Mouse (Mus musculus) lung, embryonic 15.5 days (tissue): Measurements from ENCODE around the gene Nkd1. TPM values are rescaled to one million over a fixed set of nuclear protein-coding genes. Genes with fewer than 3 reads are reported as not detected.

ENCODE experiments used
- ATAC-seq: fragments of 200-750 bp; cut with Nextera tagmentation; 2 replicates; pipeline ENCODE4 v1.8.0; 2017; ENCODE audit warnings: moderate number of reproducible peaks, borderline replicate concordance; ENCODE audit not compliant: low FRiP score, low TSS enrichment; ENCODE audit errors: extremely low read depth
- H3K27ac ChIP-seq: fragments of 300-500 bp; sonication (generic); 2 replicates; pipeline ENCODE4 v1.5.1; 2015; ENCODE audit warnings: moderate library complexity, mild to moderate bottlenecking, inconsistent platforms
- H3K27me3 ChIP-seq: fragments of 300-500 bp; sonication (generic); 2 replicates; pipeline ENCODE4 v1.6.1; 2015; ENCODE audit warnings: inconsistent platforms
- H3K36me3 ChIP-seq: fragments of 300-500 bp; sonication (generic); 2 replicates; pipeline ENCODE4 v1.6.1; 2015; ENCODE audit warnings: inconsistent platforms
- H3K4me1 ChIP-seq: fragments of 300-500 bp; sonication (generic); 2 replicates; pipeline ENCODE4 v1.6.1; 2015; ENCODE audit warnings: inconsistent platforms
- H3K4me2 ChIP-seq: fragments of 300-500 bp; sonication (generic); 2 replicates; pipeline ENCODE4 v1.6.1; 2015; ENCODE audit warnings: inconsistent platforms, mild to moderate bottlenecking, moderate library complexity
- H3K4me3 ChIP-seq: fragments of 300-500 bp; sonication (generic); 2 replicates; pipeline ENCODE4 v1.5.1; 2015; ENCODE audit warnings: mild to moderate bottlenecking, inconsistent platforms
- H3K9ac ChIP-seq: fragments of 300-500 bp; sonication (generic); 2 replicates; pipeline ENCODE4 v1.6.1; 2015; ENCODE audit warnings: inconsistent platforms
- H3K9me3 ChIP-seq: fragments of 300-500 bp; sonication (generic); 2 replicates; pipeline ENCODE4 v1.6.1; 2016; ENCODE audit warnings: inconsistent platforms
- WGBS: fragments of 180-500 bp; shearing (Covaris S2); methylation state at CpG from one replicate; pipeline ENCODE4 v1.1.7; 2015; 5-methylcytosine and 5-hydroxymethylcytosine counted together
- polyA plus RNA-seq: library from polyadenylated mRNA; unstranded; fragments of >200 nt; fragmentation: Nextera tagmentation; extraction: Ambion mirVana; gene quantifications from 2 replicates; pipeline ENCODE4 v1.2.1, GENCODE M21; 2015

Nkd1 gene
- polyA plus RNA-seq, 1 experiment from 2014 or later = 56.4 TPM

- no peak for ATAC-seq
- Histone ChIP-seq H3K9ac (no peak overlapping the region), H3K27me3 (no peaks in the 10 kb centered on the region), H3K4me1 (peaks cover 63% of the 10 kb centered on the region), H3K36me3 (no peaks in the 10 kb centered on the region), H3K9me3 (no peaks in the 10 kb centered on the region), H3K27ac (no peak overlapping the region), H3K4me3 (no peak overlapping the region), H3K4me2 (no peak overlapping the region)
- WGBS = 77% methylated on average over 4 of the region's 4 CpGs
These were observed 18.8 kb downstream of the Nkd1 start for GRCm38 (mm10) chr8:88539963-88540362.

GRCm38 (mm10) chr8:88542596-88543213 lies 21.6 kb downstream of the Nkd1 start:
- Histone ChIP-seq H3K27me3 (no peaks in the 10 kb centered on the region), H3K4me2 (no peak overlapping the region), H3K36me3 (no peaks in the 10 kb centered on the region), H3K27ac (peak overlapping the region; percentile 39), H3K4me1 (peaks cover 77% of the 10 kb centered on the region), H3K9ac (no peak overlapping the region), H3K4me3 (no peak overlapping the region), H3K9me3 (no peaks in the 10 kb centered on the region)
- 66% methylated on average over 9 of the region's 9 CpGs for WGBS
- no peak for ATAC-seq

GRCm38 (mm10) chr8:88544677-88545076 lies 23.5 kb downstream of the Nkd1 start:
- Histone ChIP-seq H3K36me3 (peaks cover 5% of the 10 kb centered on the region; the same call in 1 of the 2 replicates), H3K9ac (no peak overlapping the region), H3K4me1 (peaks cover 59% of the 10 kb centered on the region), H3K9me3 (no peaks in the 10 kb centered on the region), H3K27ac (no peak overlapping the region), H3K27me3 (no peaks in the 10 kb centered on the region), H3K4me2 (no peak overlapping the region), H3K4me3 (no peak overlapping the region)
- 54% methylated on average over 4 of the region's 4 CpGs for WGBS
- 0 out of 2 replicates have a peak, but pooled peaks have one; percentile 29 for ATAC-seq

- Histone ChIP-seq H3K36me3 (peaks cover 5% of the 10 kb centered on the region; the same call in 1 of the 2 replicates), H3K27ac (peak overlapping the region; percentile 90), H3K27me3 (no peaks in the 10 kb centered on the region), H3K4me3 (no peak overlapping the region), H3K9me3 (no peaks in the 10 kb centered on the region), H3K4me2 (no peak overlapping the region), H3K4me1 (peaks cover 59% of the 10 kb centered on the region), H3K9ac (no peak overlapping the region)
- WGBS = 95% methylated on average over 7 of the region's 7 CpGs
- no peak for ATAC-seq
These were observed 24.3 kb downstream of the Nkd1 start for GRCm38 (mm10) chr8:88545441-88545840.

GRCm38 (mm10) chr8:88546032-88546732 lies 25.0 kb downstream of the Nkd1 start:
- Histone ChIP-seq H3K4me2 (0 out of 2 replicates have a peak overlapping the region, but pooled peaks have one; percentile 8), H3K27me3 (no peaks in the 10 kb centered on the region), H3K4me3 (no peak overlapping the region), H3K9me3 (no peaks in the 10 kb centered on the region), H3K4me1 (peaks cover 58% of the 10 kb centered on the region), H3K36me3 (peaks cover 5% of the 10 kb centered on the region; the same call in 1 of the 2 replicates), H3K9ac (no peak overlapping the region), H3K27ac (peak overlapping the region; percentile 90)
- 20% methylated on average over 18 of the region's 18 CpGs for WGBS
- peak; percentile 84 for ATAC-seq

GRCm38 (mm10) chr8:88555669-88556068 lies 34.5 kb downstream of the Nkd1 start:
- no peak overlapping the region for H3K9ac ChIP-seq
- peak overlapping the region; percentile 84 for H3K27ac ChIP-seq
- H3K4me1 ChIP-seq = peaks cover 28% of the 10 kb centered on the region
- no peaks in the 10 kb centered on the region for H3K27me3 ChIP-seq
- H3K36me3 ChIP-seq = no peaks in the 10 kb centered on the region
- WGBS = 25% methylated on average over 4 of the region's 4 CpGs
- H3K4me3 ChIP-seq = no peak overlapping the region
- no peak overlapping the region for H3K4me2 ChIP-seq
- no peaks in the 10 kb centered on the region for H3K9me3 ChIP-seq
- ATAC-seq = peak; percentile 91

GRCm38 (mm10) chr8:88559985-88560473 lies 38.9 kb downstream of the Nkd1 start:
- no peak overlapping the region for H3K4me3 ChIP-seq
- no peaks in the 10 kb centered on the region for H3K27me3 ChIP-seq
- H3K9ac ChIP-seq = no peak overlapping the region
- no peak overlapping the region for H3K4me2 ChIP-seq
- H3K27ac ChIP-seq = no peak overlapping the region
- no peaks in the 10 kb centered on the region for H3K9me3 ChIP-seq
- WGBS = 70% methylated on average over 6 of the region's 6 CpGs
- peaks cover 33% of the 10 kb centered on the region for H3K4me1 ChIP-seq
- no peak for ATAC-seq
- H3K36me3 ChIP-seq = no peaks in the 10 kb centered on the region

- WGBS = 55% methylated on average over 3 of the region's 3 CpGs
- no peak for ATAC-seq
- H3K4me1 ChIP-seq = peaks cover 34% of the 10 kb centered on the region
- no peaks in the 10 kb centered on the region for H3K27me3 ChIP-seq
- no peak overlapping the region for H3K27ac ChIP-seq
- no peak overlapping the region for H3K4me2 ChIP-seq
- no peaks in the 10 kb centered on the region for H3K9me3 ChIP-seq
- H3K9ac ChIP-seq = no peak overlapping the region
- no peak overlapping the region for H3K4me3 ChIP-seq
- no peaks in the 10 kb centered on the region for H3K36me3 ChIP-seq
These were observed 40.2 kb downstream of the Nkd1 start for GRCm38 (mm10) chr8:88561402-88561801.

- no peaks in the 10 kb centered on the region for H3K36me3 ChIP-seq
- H3K27me3 ChIP-seq = no peaks in the 10 kb centered on the region
- peak; percentile 11; the same call in 1 of the 2 replicates for ATAC-seq
- H3K9ac ChIP-seq = no peak overlapping the region
- no peak overlapping the region for H3K4me3 ChIP-seq
- no peak overlapping the region for H3K4me2 ChIP-seq
- H3K9me3 ChIP-seq = no peaks in the 10 kb centered on the region
- H3K4me1 ChIP-seq = peaks cover 62% of the 10 kb centered on the region
- H3K27ac ChIP-seq = peak overlapping the region; percentile 66
- WGBS = 15% methylated on average over 9 of the region's 11 CpGs
These were observed 43.2 kb downstream of the Nkd1 start for GRCm38 (mm10) chr8:88564256-88564903.

GRCm38 (mm10) chr8:88566119-88566518 lies 45.0 kb downstream of the Nkd1 start:
- WGBS = 45% methylated on average over 4 of the region's 4 CpGs
- Histone ChIP-seq H3K9ac (no peak overlapping the region), H3K4me2 (no peak overlapping the region), H3K27ac (peak overlapping the region; percentile 54), H3K4me1 (peaks cover 74% of the 10 kb centered on the region), H3K27me3 (no peaks in the 10 kb centered on the region), H3K9me3 (no peaks in the 10 kb centered on the region), H3K4me3 (no peak overlapping the region), H3K36me3 (no peaks in the 10 kb centered on the region)
- ATAC-seq = peak; percentile 10; the same call in 1 of the 2 replicates

- Histone ChIP-seq H3K27me3 (no peaks in the 10 kb centered on the region), H3K9ac (no peak overlapping the region), H3K9me3 (no peaks in the 10 kb centered on the region), H3K4me2 (no peak overlapping the region), H3K27ac (peak overlapping the region; percentile 45), H3K4me3 (no peak overlapping the region), H3K36me3 (no peaks in the 10 kb centered on the region), H3K4me1 (peaks cover 88% of the 10 kb centered on the region)
- 39% methylated on average over 13 of the region's 13 CpGs for WGBS
- no peak for ATAC-seq
These were observed 46.4 kb downstream of the Nkd1 start for GRCm38 (mm10) chr8:88567314-88568121.
